Mouse (Mus musculus): ENCODE data around the gene Pbld1. TPM values are rescaled to one million over a fixed set of nuclear protein-coding genes. Genes with fewer than 3 reads are reported as not detected.

Pbld1 gene
- total RNA-seq (2021): 1 to 10 TPM; 2.3 to 4.4 TPM
- long read RNA-seq, experiment 1: 0 reads
- long read RNA-seq, experiment 2, partial matches to known transcripts: 0 of 2 reads
- long read RNA-seq, experiment 2, other reads (novel, unspliced or antisense): 1 of 2 reads

DNA sequence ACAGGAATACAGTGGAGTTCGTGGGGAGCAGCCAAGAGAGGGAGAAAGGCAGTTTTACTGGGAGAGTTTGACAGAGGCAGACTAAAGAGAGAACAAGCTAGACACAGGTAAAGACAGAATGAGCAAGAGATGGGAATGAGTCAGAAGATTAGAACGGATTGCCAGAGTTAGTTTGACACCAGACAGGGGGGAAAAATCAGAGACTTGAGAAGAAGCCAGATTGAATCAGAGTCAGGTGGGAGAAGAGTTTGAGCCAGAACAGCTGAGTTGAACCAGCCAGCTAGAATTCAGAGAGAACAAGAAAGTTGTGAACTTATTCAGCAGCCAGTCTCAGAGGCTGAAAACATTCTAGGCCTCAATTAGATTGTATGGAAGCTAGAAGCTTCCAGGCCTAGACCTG is at the start of gene Pbld1:
Gene Pbld1 (plus strand): TSS at position 301 of the 400 bp plus-strand sequence.
- DNase-seq: no peak

DNA sequence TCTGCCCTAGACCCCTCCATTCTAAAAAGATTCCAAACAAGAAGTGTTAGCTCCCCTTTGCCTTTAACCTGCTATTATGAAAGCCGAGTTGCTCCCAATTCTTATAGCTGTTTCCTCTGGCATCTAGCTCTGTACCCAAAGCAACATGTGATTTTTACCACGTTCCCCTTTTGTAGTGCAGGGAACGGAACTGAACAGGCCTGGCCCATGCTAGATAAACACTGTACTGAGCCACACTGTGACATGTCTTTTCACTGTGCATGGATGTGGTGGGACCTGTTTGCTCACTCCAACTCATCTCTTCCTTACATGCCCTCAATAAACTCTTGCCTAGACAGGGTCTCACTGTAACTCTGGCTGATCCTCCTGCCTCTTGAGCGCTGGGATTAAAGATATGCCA is 49.7 kb upstream of the Pbld1 start:
- no peak for DNase-seq

DNA sequence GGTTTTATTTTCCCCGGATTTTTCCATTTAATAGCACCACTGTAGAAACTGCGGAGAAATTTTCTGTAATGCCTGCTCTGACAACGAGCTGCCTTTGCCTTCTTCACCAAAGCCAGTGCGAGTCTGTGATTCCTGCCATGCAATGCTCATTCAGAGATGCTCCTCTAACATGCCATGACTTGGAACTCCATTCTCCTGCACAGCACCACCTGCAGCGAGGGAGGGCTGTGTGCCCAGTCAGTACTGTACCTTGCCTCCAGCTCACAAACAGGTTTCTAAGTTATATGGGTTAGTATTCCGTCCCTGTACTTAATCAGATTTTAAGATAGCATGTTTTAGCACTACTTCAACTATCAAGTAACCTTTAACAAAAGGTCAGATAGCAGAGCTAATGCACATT is 48.4 kb upstream of the Pbld1 start:
- DNase-seq: no peak

- no peak for DNase-seq
Measured at GRCm38 (mm10) chr10:63013476-63013875, 46.5 kb upstream of the Pbld1 start.

GRCm38 (mm10) chr10:63014168-63014567 is 45.8 kb upstream of the Pbld1 start:
- DNase-seq: no peak

- no peak for DNase-seq
Measured at GRCm38 (mm10) chr10:63019304-63019703, 40.7 kb upstream of the Pbld1 start.

GRCm38 (mm10) chr10:63021702-63022101 is 38.3 kb upstream of the Pbld1 start:
- no peak for DNase-seq

DNA sequence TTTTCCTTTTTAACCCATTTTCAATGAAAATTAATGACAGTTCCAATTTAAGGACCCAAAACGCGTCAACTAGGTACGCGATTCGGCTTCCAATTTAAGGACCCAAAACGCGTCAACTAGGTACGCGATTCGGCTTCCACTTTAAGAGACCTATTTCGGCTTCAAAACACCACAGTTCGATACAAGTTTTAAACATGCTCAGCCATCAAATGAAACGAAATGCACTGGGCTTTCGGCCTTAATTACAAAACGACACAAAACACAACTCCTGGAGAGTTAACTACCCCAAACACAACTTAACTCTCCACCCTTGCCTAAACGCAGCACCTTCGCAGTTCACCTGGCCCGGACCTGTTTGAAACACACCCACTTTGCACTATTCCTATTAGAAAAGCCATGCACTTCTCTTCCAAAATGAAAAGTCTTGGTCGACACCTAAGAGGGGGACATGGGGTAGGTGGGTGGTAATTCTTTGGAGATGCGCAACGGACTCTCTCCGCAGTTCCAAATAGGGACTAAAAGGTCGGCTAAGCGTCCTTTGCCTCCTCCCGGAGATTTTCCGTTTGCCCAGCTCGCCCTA is 37.3 kb upstream of the Pbld1 start:
- DNase-seq: no peak

DNA sequence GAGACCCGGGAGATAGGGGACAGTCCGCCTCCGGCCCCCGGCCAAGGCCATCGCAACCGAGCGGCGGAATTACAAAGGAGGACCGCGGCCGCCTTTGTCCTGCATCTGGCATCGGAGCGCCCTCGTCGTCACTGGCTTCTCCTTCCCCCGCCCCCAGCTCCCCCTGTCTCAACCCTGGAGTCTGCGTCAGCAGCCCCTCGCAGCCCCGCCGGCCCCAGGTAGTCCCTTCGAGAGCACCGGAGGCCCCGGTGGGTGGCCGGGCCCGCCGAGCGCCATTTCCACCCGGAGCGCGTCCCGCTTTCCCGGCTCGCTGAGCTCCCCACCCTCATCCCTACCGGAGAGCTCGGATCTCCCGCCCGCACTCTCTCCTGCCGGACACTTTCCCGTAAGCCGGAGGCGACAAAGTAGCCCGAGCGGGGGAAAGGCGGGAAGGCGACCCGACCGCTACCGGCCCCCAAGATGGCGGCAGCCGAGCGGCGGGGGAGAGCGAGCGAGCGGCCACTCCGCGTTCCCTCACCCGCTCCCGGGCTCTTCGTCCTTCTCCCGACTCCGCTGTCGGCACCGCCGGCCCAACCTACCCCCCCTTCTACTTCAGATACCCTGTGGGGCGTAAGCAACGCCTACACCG is 36.7 kb upstream of the Pbld1 start:
- DNase-seq: peak; percentile 79 to 84

GRCm38 (mm10) chr10:63023749-63024579 is 36.0 kb upstream of the Pbld1 start, which contains the start of the genes Hnrnph3 and Pbld2:
Gene Hnrnph3 (minus strand): TSS chr10:63024217.
Gene Pbld2 (plus strand): TSS chr10:63024315.
- DNase-seq: peak; percentile 99 to 100

DNA sequence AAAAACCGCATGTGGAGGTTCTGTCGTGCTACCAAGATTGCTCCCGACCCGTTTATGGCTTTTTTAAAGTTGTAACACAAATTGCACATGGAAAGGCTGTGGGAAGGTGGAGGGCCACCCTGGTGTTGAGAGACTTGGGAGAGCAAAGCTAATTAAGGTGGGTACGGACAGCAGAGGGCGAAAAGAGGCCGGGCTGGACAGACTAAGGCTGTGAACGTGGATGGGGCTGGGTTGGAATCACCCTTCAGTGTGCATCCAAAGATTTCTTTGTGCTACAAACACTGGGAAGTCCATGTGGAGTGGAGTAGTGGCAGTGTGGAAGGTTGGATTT is 35.4 kb upstream of the Pbld1 start:
- peak; percentile 71 to 78 for DNase-seq

DNA sequence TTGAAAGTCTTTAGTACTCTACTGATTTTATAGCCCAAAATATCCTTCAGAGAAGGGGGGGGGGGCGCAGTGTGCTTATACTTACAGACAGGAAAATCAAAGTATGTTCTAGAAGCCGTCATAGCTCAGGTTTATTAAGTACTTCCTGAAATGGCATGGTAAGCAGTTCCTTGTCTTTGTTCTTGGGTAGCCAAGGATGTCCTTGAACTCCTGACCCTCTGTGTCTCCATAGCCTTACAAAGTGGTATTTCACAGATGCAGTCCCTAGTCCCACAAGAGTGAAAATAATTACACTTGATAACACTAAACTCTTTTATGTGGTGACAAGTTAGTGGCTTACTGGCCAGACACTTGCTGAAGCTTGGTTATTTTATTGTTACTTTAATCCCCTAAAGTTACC is 34.9 kb upstream of the Pbld1 start:
- DNase-seq: no peak

DNA sequence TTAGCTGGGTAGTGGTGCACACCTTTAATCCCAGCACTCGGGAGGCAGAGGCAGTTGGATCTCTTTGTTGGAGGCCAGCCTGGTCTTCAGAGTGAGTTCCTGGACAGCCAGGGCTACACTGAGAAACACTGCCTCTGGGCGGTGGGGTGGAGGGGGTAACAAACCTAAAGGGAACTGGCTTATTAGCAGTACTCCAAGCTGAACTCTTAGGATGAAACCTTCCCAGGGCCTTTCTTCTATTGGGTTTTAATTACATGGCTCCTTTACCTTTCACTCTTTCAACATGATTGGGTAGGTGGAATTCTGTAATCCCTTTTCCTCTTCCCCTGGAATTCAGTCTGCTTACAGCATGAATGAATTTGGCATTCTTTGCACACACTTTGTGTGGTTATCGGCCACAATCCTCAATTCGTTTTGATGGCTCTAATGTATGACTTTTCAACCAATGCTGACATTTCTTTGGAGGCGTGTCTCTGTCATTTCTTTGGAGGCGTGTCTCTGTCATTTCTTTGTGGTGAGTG is 34.4 kb upstream of the Pbld1 start:
- DNase-seq: no peak

DNA sequence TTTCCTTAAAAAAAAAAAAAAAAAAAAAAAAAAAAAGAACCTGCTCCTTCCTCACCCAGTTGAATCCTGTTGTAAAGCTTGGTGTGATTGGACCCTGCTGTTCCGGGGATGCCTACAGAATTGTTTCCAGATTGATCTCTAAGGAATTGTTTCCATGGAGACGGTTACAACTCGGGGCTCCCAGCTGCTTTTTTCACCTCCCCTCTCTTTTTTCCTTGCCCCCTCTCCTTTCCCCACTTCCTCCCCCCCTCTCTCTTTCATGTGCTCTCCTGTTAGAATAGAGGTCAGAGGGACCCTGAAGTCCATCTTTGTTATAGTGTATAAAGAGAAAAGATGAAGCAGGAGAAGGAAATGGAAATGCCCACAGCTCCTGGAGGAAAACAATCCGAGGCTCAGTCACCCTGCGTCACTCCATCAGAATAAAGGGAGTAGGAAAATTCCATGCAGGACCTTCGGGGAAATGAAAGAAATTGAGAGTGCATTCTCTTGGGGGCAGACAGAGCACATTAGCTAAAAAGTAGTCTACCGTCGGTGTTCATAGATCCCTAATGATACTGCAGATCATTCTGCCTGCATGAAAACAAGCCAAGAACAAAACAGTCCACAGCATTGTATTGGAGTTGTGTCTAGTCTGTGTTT is 33.7 kb upstream of the Pbld1 start:
- no peak for DNase-seq

- DNase-seq: no peak
Measured at GRCm38 (mm10) chr10:63026795-63027160, 33.2 kb upstream of the Pbld1 start.

- DNase-seq: peak; percentile 58 to 72
Measured at GRCm38 (mm10) chr10:63027376-63028161, 32.4 kb upstream of the Pbld1 start.

DNA sequence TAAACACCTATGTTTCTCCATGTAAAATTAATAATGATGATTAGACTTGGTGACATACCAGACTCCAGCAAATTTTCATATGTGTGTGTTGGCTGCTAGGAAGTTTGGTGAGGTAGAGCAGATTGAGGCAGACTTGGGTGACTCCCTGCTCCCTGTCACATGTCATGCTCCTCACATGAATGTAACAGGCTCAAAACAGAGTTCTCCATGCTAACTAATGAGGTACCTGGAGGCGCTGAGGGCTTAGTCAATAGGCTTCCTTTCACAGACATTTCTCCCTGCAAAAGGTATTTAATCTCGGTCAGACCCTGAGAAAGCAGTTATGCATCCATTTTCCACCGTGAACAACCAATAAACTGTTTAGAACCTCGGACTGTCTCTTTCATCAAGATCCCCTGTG is 31.6 kb upstream of the Pbld1 start:
- DNase-seq: no peak

DNA sequence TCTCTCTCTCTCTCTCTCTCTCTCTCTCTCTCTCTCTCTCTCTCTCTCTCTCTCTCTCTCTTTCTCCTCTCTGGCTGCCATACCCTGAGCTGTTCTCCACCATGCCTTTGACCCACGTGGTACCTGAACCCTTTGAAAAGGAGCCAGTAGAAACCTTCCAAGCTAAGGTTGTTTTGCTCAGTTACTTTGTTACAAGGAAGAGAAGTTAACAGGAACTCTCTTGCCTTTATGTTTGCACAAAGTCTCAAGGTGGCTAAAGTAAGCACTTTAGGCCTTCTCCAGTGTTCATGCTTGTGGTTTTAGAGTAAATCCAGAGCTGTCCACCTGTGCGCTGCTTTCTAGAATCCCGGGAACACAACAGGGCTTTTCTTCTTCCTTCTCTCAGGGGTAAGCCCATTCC is 27.7 kb upstream of the Pbld1 start:
- DNase-seq: no peak

- no peak for DNase-seq
Measured at GRCm38 (mm10) chr10:63032956-63033355, 27.0 kb upstream of the Pbld1 start.

DNA sequence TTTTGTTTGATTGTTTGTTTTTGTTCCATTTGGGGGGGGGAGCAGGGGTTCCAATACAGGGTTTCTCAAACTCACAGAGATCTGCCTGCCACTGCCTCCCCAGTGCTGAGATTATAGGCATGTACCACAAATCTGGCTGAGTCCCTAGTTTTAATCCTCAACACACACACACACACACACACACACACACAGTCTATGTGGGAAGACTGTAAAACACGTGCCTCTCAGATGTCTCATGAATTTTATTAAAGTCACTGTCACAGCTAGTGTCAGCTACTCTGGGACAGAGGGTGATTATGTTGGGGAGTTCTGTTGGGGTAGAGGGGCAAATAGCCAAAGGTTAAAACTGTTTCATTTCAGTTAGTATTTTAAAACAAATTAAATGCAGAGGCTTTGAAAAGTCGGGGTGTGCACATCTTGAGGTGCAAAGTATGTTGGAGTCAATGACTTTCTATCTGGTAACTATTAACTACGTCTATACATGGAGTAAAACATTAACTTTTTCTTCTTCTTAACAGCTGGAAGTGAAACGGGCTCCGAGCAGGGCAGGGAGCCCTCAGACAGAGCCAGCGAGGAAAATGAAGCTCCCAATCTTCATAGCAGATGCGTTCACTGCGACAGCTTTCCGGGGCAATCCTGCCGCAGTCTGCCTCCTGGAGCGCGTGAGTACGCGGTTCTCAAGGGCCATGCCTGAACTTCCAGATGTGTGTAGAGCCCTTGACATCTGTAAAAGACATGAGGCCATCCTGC is 21.2 kb upstream of the Pbld1 start:
- DNase-seq: no peak
